Mouse (Mus musculus) left cerebral cortex, postnatal 36 days (tissue): ENCODE measurements at regions not wholly inside any gene's neighbourhood (a gene's known extent, or its start where the extent isn't known, plus 50 kb on each side); places are given as distances from the start of the nearest gene placed in this dataset.

ENCODE experiments used
- DNase-seq, 2 experiments: peaks; one replicate each; pipeline ENCODE4 v3.0.0; 2021 to 2022; ENCODE audit warnings: low spot score in 2 of 2, mixed read lengths in 1 of 2
- intact Hi-C: fragments of 180-260 bp; cut with DNase I; formaldehyde crosslinking; loops from one replicate; pipeline ENCODE4 v1.15.1; 2025

DNA sequence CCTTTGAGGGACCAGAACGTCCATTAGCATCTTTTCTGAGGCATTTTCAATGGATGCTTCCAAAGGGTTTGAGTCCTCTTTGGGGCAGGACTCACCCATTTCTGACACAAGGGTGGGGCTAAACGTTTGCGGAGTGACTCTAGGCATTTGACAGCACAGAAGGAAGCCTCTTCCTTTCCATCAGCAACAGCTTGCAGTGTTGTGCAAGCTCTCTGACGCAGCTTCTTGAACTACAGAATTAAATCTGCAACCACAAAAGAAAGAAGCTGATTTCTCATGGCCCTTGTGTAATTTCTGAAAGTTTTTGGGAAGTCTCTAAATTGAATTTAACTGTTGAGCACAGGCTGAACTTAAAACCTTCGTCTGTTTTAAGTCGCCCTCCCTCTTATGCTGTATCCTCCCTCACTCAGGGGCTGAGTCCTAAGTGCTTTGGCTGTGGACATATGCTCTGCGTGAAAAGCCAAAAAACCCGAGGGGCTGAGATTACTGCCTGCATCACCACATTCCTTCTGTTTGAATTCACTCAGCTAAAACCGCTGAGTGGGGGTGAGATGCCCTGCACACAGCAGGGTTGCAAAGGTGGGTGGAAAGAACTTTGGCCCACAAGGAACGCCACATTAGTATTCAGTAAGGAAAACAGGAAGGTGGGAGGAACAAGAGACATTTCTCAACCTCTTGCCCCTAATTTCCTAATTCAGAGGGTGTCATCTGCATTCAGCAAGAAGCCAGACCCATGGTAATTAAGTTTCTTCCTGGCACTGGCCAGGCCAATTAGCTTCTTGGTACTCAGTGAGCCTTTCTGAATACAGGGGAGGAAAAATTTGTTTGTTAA, 227.4 kb downstream of the Fzd1 start:
- intact Hi-C loops: no loop called here
- no peak for DNase-seq

DNA sequence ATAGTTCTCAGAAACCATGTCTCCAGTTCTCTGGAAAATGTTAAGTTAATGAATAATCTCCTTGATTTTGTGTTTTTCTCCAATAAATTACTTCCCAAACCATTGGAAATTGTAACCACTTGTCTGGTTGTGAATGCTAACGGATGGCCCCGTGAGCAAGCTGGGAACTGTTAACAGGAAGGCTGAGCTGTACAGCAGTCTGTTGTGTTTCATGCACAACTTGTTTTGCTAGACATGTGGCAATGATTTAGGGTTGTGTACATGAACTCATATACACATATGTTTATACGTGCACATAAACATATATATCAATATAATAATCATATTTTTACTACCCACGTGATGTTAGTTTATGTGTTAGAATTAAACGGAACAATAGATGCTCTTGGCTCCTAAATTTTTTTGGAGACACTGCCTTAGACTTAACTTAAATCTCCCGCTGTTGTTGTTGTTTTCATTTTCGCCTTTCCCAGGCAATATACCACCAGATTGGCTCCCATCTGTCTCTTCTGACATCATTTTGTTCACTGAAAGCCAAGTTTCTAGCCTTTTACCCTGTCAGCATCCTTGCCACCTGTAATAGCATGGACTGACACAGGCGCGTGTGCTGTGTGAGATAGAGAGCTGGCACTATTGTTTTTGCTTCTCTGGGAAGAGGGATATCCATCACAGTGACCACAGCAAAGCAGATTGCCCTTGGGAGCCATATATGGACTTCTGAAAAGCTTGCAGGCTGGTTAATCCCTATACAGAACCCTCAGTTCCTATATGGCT, 231.6 kb downstream of the Fzd1 start:
- intact Hi-C loops: no loop called here

DNA sequence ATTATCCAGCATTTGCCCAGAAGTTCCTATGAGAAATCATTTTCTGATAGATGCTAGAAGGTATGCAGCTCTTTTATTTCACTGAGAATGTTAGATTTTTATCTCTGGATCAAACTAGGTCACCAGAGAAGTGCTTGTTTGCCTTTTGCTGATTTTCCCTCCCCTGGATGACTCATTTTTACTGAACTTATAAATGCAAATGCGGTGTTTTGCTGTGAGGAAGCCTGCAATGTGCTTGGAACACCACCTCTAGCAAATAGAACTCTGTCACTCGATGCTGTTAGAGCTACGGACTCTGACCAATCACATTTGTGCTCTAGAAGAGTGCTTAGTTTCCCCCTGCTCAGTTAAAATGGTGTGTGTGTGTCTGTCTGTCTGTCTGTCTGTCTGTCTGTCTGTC, 257.2 kb downstream of the Fzd1 start:
- intact Hi-C loops: no loop called here
- no peak for DNase-seq

More for the DNA sequence above, 231.6 kb downstream of the Fzd1 start:
- no peak for DNase-seq

DNA sequence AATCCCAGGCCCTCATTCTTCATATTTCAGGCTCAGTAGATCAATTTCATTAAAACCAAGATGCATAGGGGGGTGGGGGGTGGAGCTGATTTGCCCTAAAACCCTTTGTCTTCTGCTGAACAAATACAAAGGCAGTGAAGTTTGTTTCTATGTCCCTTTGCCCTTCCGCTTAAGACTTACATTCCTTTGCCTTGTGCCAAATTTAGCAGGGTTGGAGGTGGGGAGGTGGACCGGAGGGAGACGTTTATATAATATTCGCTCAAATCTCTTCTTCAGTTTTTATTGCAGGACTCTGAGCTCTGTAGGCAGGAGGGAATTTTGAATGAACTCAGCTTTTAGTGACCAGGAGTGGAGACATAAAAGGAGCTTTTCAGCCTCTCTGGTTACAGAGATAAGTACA, 258.8 kb downstream of the Fzd1 start:
- DNase-seq: no peak
- intact Hi-C loops: no loop called here

DNA sequence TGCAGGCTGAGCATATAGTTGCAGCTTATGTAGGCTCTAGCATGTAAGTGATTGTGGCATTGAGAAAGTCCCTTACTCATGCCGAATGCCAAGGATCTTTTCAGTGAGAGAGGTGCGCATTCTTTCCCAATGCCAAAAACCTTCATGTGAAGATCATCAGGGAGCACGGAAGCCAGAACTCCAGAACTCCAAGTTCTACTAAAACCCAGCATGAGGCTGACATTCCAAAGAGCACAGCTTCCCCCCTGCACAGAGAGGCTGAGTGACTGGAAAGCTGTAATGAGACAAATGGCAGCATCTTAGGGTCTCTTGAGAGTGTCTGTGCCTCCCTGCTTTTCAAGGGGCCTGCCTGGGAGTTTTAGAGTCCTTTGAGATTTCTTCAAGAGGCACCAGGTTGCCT, 259.4 kb downstream of the Fzd1 start:
- intact Hi-C loops: no loop called here
- DNase-seq: no peak

DNA sequence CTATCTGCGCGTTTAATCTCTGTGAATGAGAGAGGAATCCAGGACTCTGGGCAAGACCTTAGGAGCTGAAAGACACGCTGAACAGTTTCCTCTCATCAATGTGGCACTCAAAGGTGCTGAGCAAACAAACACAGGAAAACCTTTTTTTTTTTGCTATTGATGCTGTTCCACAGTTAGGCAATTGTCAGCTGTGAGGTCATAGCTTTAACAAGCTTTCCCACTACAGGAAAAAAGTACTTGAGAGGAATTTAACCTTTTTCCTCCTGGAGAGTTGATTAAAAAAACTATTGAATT, 261.0 kb downstream of the Fzd1 start:
- intact Hi-C loops: no loop called here
- no peak for DNase-seq

DNA sequence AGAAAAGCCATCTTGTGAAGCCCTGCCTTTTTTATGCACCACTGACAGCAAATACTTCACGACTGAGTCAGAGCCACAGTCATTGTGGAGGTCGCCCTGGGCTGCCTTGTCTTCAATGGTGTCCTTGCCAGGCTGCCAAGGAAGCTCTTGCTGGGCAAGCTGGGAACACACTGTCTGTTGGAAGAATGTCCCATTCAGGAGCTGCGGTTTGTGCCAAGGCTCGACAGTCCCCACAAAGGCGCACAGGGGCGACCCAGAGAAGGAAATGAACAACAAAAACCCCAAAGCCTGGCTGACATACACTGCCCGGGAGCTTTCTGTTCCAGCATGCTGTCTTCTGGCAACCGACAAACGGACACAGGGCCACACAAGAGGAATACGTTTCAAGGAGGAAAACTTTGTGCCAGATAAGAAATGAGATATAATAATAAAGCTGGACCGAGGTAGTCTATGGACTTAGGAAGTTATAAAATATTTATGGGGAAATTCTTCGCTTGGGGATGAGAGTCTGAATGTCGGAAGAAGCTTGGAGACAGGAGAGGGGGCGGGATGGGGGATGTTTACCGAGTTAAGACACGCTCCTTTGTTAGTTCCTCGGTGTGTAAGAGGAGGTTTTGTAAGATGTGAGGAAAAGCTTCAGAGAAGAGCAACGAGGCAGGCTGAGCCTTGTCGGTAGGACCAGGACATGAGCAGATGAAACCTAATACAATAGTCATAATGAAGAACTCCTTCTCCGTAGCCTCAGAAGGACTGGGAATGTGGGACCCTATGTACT, 261.5 kb downstream of the Fzd1 start:
- intact Hi-C loops: no loop called here
- peak; percentile 30 to 34 for DNase-seq

DNA sequence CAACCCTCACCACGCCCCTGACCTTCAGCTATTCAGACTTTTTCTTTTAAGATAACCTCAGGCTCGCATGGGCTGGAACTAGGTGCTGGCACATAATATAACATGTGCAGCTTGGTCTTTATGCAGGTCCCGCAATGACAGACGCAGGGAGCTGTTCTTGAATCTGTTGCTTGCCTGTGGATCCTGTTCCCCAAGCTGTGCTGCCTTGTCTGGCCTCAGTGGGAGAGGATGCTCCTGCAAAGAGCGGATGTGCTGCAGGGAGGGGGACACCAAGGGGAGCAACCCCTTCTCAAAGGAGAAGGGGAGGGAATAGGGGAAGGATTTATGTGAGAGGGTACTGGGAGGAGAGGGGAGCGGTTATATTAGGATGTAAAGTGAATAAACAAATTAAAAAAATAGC, 262.4 kb downstream of the Fzd1 start:
- intact Hi-C loops: no loop called here

DNA sequence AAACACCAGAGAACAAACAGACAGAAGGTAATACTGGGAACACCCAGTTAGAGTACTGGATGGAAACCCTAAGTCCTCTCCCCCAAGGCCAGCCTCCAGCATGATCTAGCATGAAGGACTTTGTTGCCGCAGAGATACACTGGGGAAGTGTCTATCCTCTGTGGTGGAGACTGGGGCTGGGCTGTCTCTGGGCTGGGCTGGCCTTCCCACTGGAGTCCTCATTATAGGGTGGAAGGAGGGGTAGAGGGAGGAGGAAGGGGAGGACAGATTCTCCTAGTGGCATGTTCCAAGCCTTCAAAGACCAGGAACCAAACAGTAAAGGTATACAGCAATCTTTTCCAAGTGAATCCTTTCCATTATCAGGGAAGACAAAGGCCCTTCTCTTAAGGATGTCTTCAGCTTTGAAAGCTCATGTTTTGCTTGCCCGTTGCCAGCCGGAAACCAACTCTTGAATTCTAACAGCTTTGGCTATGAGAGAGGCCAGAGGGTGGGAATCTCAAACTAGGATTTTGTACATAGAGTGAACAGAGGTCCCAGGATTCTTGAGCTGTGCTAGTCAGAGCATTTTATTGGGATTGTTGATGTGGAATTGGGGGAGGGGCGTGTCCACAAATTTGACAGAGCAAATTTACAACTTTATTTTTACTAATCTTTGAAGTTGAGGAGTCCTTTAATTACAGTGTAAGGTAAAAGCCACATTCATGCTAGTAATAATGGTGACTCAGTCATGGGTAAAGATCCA, 271.3 kb downstream of the Fzd1 start:
- intact Hi-C loops: loop anchor here (10.0 kb wide), 1 partner anchor 268 kb away; the partner anchor contains the start of gene Fzd1
- no peak for DNase-seq

More for the DNA sequence above, 262.4 kb downstream of the Fzd1 start:
- DNase-seq: no peak

DNA sequence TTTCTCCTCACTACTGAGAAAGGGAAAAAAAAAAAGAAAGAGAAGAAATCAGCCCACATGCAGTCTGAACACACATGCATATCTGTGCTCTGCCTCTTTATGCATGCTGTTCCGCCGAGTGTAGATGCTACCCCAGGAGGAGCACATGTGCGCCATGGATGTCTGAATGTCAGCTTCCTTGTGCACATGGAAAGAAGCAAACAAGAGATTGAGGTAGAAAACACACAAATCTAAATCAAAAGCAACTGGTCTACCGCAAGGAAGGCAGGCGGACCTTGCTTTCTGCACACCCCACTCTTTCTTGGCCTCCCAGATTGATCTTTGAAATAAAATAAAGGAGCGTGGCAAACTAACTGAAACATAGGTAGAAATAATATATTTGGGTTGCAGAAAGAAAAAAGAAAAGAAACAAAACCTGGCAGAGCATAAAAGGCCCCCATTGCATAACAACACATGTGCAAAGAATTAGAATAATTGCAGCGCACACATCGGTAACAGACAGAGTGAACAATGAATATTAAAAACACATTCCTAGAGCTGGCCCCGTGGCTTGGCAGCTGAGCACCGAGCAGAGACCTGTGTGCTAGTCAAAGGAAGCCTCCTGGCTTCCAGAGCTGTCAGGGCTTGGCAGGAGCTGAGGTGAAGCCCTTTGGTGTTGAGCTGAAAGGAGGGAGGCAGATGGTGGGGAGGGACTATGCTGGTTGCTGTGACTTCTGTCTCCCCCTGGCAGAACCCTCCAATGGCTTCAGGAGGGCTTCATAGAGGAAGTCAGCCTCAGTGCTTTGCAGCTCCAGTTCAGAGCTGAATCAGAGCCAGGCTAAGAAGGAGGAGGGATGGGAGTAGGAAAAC, 272.1 kb downstream of the Fzd1 start:
- DNase-seq: peak in 1 of 2 experiments; percentile 12
- intact Hi-C loops: loop anchor here (10.0 kb wide), 1 partner anchor 269 kb away; the partner anchor contains the start of gene Fzd1

DNA sequence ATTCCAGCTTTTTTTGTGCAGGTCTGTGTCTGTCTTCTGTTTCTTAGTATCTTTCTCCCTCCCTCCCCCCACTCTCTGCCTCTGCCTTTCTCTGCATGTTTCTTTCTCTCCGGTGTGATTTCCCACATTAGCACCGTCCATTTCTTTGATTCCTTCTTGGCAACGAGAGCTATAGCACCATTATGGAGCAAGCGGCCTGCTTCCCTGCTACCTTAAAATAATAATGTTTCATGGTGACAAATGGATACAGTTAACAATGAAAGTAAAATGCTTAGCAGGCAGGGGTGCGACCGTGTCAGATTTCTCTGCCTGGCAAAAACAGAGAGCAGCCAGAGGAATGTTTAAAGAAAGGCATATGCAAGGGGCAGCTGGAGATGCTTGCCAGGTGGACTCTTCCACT, 273.1 kb downstream of the Fzd1 start:
- intact Hi-C loops: loop anchor here (10.0 kb wide), 1 partner anchor 270 kb away; the partner anchor contains the start of gene Fzd1
- DNase-seq: peak in 1 of 2 experiments; percentile 6

DNA sequence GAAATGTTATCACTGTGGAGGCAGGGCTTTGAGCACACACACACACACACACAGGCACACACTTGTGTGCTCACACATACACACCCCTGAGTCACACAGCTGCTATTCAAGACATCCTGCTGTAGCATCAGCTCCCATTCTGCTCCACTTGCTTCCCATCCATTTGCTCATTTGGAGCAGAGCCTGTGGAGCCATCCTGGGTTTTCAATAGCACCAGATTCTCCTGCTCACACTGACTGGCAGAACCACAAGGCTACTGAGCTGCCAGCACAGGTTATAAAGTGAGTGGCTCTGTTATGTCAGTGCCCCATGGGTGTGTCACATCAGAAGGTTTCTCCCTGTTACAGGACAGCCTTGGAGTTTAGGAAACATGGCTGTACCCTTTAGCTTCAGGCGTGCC, 273.7 kb downstream of the Fzd1 start:
- DNase-seq: no peak
- intact Hi-C loops: loop anchor here (10.0 kb wide), 1 partner anchor 271 kb away; the partner anchor contains the start of gene Fzd1

DNA sequence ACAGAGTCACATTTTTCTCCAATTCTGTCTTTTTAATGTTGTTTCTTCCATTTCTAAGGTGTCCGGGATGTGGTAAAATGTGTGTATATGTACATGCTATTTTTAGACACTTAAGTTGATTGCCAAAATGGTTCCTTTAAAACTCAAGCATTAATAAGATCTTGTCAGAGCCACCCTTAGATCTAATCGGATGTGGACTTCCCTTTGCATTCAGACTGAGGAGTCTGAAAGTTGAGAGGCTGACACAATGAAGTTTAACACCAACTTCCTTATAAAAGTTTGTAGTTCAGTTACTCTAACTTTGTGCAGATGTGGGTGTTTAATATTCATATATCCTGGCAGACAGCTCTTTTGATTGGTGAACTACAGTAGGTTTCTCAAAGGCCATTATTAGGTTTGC, 282.1 kb downstream of the Mterf1b start:
- intact Hi-C loops: no loop called here
- DNase-seq: no peak
